Mouse (Mus musculus) gastrocnemius, postnatal 4 days (tissue): ENCODE measurements around the gene Hoxc10. TPM values are rescaled to one million over a fixed set of nuclear protein-coding genes. Genes with fewer than 3 reads are reported as not detected.

Experiments
- DNase-seq, 2 experiments: peaks; one replicate each; pipeline ENCODE4 v3.0.0; 2021 to 2022; ENCODE audit warnings: low spot score in 2 of 2, mixed read lengths in 2 of 2
- total RNA-seq, 2 experiments: library from RNA; stranded (reverse); gene quantifications; 2 replicates each; pipeline ENCODE4 v1.2.3; 2021

Hoxc10 gene
- total RNA-seq, 2 experiments from 2014 or later: 45.2 to 46.4 TPM

GRCm38 (mm10) chr15:102984925-102985324, 18.3 kb downstream of the Hoxc10 start:
- DNase-seq: no peak

DNA sequence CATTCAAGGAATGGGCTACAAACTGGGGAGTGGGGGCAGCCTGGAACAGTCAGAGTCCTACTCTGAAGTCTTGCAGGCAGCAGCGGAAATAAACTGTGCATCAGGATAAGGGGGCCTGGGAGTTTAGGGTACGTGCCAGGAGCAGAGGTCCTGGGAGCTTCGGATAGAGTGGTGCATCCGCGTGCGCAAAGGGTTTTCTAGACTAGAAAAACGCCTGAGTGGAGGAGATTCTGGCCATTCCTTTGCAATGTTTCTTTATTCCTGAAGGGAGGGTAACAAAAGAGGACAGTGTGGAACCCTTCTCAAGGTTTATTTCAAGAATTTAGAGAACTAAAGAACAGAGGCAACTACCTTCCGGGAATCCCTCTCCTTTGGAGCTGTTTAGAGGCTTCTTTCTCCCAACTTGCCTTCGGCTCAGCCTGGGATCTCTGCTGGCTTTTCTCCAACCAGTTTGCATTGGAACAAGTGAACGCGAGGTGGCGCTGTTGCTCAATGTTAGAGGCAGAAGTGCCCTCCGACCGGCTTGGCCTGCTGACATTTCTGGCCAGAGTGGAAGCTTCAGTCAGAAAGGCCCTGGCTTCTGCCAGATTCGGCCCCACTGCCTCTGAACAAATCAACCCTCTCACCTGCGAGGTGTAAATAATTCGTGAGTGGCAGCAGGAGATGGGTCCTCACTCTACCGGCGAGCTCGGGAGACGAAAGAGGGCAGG, 20.7 kb downstream of the Hoxc10 start:
- peak; percentile 91 to 94 for DNase-seq

- DNase-seq: no peak
These were observed 21.5 kb downstream of the Hoxc10 start for GRCm38 (mm10) chr15:102988078-102988477.

DNA sequence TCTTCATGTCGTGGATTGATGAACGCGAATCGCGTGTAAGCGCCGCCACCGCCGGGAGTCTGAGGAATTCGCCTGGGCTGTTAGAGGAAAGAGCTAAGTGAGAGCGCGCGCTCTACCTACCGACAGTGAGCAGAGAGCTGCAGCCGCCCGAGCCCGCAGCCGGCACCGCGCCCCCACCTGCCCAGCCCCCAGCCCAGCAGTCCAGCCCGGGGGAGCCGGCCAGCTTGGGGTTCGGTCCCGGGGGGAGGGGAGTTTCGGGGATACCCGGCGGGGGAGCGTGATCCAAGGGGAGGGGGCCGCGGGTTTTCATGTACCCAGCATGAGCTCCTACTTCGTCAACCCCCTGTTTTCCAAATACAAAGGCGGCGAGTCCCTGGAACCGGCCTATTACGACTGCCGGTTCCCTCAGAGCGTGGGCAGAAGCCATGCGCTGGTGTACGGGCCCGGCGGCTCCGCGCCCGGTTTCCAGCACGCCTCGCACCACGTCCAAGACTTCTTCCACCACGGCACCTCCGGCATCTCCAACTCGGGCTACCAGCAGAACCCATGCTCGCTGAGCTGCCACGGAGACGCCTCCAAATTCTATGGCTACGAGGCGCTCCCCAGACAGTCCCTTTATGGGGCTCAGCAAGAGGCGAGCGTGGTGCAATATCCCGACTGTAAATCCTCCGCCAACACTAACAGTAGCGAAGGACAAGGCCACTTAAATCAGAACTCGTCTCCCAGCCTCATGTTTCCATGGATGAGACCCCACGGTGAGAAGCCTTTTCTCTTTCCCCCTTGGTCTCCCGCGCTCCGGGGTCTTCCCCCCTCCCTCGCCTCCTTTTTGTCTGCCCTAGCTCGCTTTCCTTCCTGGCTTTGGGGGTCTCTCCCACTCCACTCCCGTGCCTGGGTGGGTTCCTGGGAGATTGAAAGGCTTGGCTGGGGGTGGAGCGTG, 24.1 kb downstream of the Hoxc10 start, which contains the start of gene Hoxc8:
Hoxc8 (plus strand) TSS at position 147 of the 937 bp plus-strand sequence.
- no peak for DNase-seq

DNA sequence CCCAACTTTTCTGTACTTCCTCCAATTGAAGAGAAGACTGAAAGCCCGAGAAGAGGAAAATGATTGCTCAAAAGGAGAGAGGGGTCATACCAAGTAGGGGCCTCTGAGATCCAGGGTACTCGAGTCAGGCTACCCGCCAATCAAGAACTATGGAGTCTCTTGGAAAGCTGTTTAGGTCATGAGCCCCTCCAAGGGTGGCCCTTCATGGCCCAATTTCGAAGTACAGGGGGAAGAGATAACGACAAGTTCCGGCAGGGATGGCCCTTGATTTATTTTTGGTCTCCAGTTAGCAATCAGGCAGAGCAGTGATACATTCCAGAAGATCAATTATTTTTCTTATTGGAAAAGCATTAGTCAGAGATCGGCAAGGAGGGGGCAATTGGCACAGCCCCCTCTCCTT, 25.2 kb downstream of the Hoxc10 start:
- no peak for DNase-seq

- DNase-seq: no peak
These were observed 25.6 kb downstream of the Hoxc10 start for GRCm38 (mm10) chr15:102992206-102992605.

- no peak for DNase-seq
These were observed 26.3 kb downstream of the Hoxc10 start for GRCm38 (mm10) chr15:102992863-102993262.

- no peak for DNase-seq
These were observed 30.0 kb downstream of the Hoxc10 start for GRCm38 (mm10) chr15:102996548-102996947.

GRCm38 (mm10) chr15:102997431-102997830, 30.8 kb downstream of the Hoxc10 start:
- no peak for DNase-seq

DNA sequence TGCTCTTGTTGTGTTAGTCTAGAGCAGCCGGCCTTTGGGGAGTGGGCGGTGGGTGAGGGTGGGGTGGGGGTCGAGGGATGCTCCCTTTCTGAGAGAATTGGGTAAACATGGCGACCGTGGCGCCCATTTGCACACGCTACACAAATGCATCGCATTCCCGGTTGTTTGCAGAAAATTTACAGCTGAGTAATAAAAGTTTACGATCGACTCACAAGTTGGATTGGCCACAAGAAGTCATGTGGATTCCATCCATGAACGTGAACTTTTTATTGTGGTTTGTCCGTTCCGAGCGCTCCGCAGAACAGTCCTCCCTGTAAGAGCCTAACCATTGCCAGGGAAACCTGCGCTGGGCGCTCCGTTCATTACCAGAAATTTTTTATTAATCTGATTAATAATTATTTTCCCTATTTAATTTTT, 31.4 kb downstream of the Hoxc10 start, which contains the start of gene Hoxc6:
Hoxc6 (plus strand) TSS at position 319 of the 417 bp plus-strand sequence.
- DNase-seq: no peak

DNA sequence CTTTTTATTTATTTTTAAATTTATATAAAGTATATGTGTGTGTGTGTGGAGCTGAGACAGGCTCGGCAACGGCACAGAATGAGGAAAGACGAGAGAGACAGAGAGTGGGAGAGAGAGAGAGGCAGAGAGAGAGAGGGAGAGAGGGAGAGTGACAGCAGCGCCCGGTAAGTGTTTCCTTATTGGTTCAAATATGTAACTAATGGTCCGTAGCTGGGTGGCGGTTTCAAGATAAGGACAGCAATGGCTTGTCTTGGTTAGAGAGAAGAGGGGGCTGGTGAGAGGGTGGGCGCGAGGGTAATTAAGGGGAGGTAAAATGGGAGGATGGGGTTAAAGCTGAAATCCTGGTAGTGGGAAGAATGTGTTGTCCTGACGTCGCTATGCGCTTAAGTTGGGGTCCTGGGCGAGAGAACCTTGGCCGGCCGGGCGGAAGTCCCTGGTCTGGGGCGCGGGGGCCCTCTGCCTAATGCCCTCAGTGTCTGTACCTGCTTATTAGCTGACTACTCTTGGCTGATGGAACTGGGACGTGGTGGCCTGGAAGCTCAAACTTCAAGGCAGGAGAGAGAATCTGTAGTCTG, 32.1 kb downstream of the Hoxc10 start:
- DNase-seq: no peak

DNA sequence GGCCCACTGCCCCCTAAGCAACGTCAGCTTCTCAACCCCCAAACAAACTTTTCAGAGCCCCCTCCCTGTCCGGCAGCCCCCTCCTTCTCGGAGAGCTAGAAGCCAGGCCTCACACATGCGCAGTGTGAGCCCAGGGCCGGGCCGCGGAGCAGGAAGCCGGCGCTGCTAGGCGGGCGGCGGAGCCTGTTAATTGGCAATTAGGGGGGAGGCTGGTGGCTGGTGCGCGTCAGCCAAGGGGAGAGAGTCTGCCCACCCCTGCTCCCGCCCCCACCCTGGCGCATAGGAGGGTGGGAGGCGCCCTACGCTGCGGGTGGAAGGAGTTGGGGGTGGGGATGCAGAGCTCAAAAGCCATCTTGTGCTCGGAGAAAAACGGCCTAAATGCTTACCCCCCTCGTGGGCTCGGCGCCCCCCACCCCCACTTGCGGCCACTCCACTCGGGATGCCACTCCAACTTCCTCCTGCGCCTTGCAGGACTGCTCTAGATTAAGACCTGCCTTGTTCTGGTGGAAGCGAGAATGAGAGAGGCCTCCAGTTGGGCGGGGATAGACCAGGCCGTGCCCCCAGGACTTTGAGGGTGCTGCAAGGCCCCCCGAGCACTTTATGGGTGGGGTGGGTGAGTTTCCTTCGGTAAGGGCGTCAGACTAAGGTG, 32.7 kb downstream of the Hoxc10 start:
- peak; percentile 77 to 86 for DNase-seq

- no peak for DNase-seq
These were observed 33.4 kb downstream of the Hoxc10 start for GRCm38 (mm10) chr15:102999955-103000354.

- DNase-seq: no peak
These were observed 33.9 kb downstream of the Hoxc10 start for GRCm38 (mm10) chr15:103000501-103000901.

GRCm38 (mm10) chr15:103001370-103001769, 34.8 kb downstream of the Hoxc10 start:
- DNase-seq: no peak

GRCm38 (mm10) chr15:103002156-103002555, 35.6 kb downstream of the Hoxc10 start:
- DNase-seq: no peak

DNA sequence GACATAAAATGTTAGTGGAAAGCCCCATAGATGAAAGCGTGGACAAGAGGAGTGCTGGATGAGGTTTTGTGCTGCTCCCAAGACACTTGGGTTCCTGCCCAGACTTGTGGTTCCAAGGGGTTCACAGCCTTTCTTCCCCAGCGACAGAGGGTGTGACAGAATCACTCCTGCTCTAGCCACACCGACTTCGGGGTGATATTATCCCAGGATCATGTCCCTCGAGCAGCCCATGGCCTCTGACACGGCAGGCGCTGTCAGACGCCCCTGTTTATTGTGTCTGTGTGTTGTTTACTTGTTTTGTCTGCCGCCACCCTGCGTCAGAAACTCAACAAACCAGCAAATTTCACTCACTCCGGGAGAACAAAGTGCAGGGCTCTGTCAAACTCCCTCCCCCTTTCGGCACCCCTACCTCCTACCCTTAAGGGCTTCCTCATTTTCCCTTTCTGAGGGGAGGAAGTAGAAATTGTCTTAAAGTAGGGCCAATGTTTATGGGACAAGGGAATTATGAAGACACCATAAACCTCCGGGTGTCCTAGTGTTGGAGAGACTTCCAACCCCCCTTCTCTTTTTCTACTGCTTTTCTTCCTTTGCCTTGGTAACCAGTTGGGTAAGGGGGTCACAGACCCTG, 36.3 kb downstream of the Hoxc10 start:
- DNase-seq: no peak

GRCm38 (mm10) chr15:103005308-103005707, 38.7 kb downstream of the Hoxc10 start:
- DNase-seq: no peak

DNA sequence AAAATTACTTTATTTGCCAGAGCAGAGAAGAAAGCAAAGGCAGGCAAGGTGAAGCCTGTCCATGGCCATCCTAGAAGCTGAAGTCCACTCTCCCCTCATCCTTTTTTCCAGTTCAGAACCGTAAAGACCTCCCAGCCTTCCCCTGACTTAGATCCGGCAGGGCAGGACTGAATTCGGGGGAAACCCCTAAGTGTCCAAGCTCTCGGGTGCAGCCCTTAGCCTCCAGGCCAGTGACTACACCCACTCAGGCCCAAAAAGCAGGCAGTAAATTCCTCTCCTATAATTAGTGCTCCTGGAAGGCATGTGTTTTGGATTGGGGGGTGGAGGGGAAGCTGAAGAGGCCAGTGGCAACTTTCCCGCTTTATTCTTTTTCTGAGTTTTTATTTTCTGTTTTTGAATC, 39.2 kb downstream of the Hoxc10 start:
- no peak for DNase-seq

GRCm38 (mm10) chr15:103006326-103006725, 39.7 kb downstream of the Hoxc10 start:
- no peak for DNase-seq
